Mouse (Mus musculus) hindbrain, embryonic 15.5 days (tissue): ENCODE results near the gene Gpn2. TPM values are rescaled to one million over a fixed set of nuclear protein-coding genes. Genes with fewer than 3 reads are reported as not detected.
A peak's percentile ranks its signal among the peaks of the same experiment; 100 is the strongest.

Source experiments
- ATAC-seq: fragments of 200-750 bp; cut with Nextera tagmentation; 2 replicates; pipeline ENCODE4 v1.8.0; 2017; ENCODE audit warnings: low read depth, moderate number of reproducible peaks, moderate TSS enrichment; ENCODE audit not compliant: low FRiP score
- H3K27ac ChIP-seq: fragments of 300-500 bp; sonication (generic); replicated peaks from 2 replicates; pipeline ENCODE4 v1.5.1; 2015; ENCODE audit warnings: mild to moderate bottlenecking, inconsistent platforms
- H3K27me3 ChIP-seq: fragments of 300-500 bp; sonication (generic); 2 replicates; pipeline ENCODE4 v1.6.1; 2015; ENCODE audit warnings: control low read depth, inconsistent platforms
- H3K36me3 ChIP-seq: fragments of 300-500 bp; sonication (generic); 2 replicates; pipeline ENCODE4 v1.6.1; 2015; ENCODE audit warnings: control low read depth, inconsistent platforms
- H3K4me1 ChIP-seq: fragments of 300-500 bp; sonication (generic); replicated peaks from 2 replicates; pipeline ENCODE4 v1.6.1; 2015; ENCODE audit warnings: control low read depth, inconsistent platforms
- H3K4me2 ChIP-seq: fragments of 300-500 bp; sonication (generic); 2 replicates; pipeline ENCODE4 v1.6.1; 2015; ENCODE audit warnings: moderate library complexity, mild to moderate bottlenecking, inconsistent platforms
- H3K4me3 ChIP-seq: fragments of 300-500 bp; sonication (generic); 2 replicates; pipeline ENCODE4 v1.5.1; 2015; ENCODE audit warnings: mild to moderate bottlenecking, inconsistent platforms
- H3K9ac ChIP-seq: fragments of 300-500 bp; sonication (generic); 2 replicates; pipeline ENCODE4 v1.6.1; 2015; ENCODE audit warnings: inconsistent platforms
- H3K9me3 ChIP-seq: fragments of 300-500 bp; sonication (generic); 2 replicates; pipeline ENCODE4 v1.6.1; 2016; ENCODE audit warnings: control low read depth, inconsistent platforms
- WGBS: fragments of 180-500 bp; shearing (Covaris S2); methylation state at CpG from one replicate; pipeline ENCODE4 v1.1.7; 2015; 5-methylcytosine and 5-hydroxymethylcytosine counted together
- polyA plus RNA-seq: library from polyadenylated mRNA; unstranded; fragments of >200 nt; fragmentation: Nextera tagmentation; extraction: Ambion mirVana; gene quantifications from 2 replicates; pipeline ENCODE4 v1.2.1, GENCODE M21; 2015

The Gpn2 gene
- polyA plus RNA-seq, 1 experiment from 2014 or later, result 17.6 TPM

GRCm38 (mm10) chr4:133627039-133627438, 42.9 kb downstream of the Gpn2 start:
- no peak overlapping the region for H3K4me2 ChIP-seq
- 83% methylated on average over 14 of the region's 14 CpGs for WGBS
- H3K9me3 ChIP-seq, result no peaks in the 10 kb centered on the region
- ATAC-seq, result no peak
- no peak overlapping the region for H3K27ac ChIP-seq
- H3K4me1 ChIP-seq, result peaks cover 26% of the 10 kb centered on the region
- peaks cover 16% of the 10 kb centered on the region; the same call in 1 of the 2 replicates for H3K36me3 ChIP-seq
- H3K9ac ChIP-seq, result no peak overlapping the region
- H3K27me3 ChIP-seq, result no peaks in the 10 kb centered on the region
- H3K4me3 ChIP-seq, result no peak overlapping the region

- Histone ChIP-seq H3K9ac (no peak overlapping the region), H3K9me3 (no peaks in the 10 kb centered on the region), H3K4me3 (no peak overlapping the region), H3K4me1 (peaks cover 33% of the 10 kb centered on the region), H3K36me3 (peaks cover 16% of the 10 kb centered on the region; the same call in 1 of the 2 replicates), H3K4me2 (no peak overlapping the region), H3K27ac (no peak overlapping the region), H3K27me3 (no peaks in the 10 kb centered on the region)
- WGBS, result 84% methylated on average over 2 of the region's 2 CpGs
- no peak for ATAC-seq
These were observed 44.4 kb downstream of the Gpn2 start for GRCm38 (mm10) chr4:133628517-133628916.

GRCm38 (mm10) chr4:133629191-133629590, 45.0 kb downstream of the Gpn2 start:
- Histone ChIP-seq H3K27me3 (no peaks in the 10 kb centered on the region), H3K4me3 (no peak overlapping the region), H3K4me1 (peaks cover 37% of the 10 kb centered on the region), H3K36me3 (peaks cover 16% of the 10 kb centered on the region; the same call in 1 of the 2 replicates), H3K9ac (no peak overlapping the region), H3K27ac (no peak overlapping the region), H3K9me3 (no peaks in the 10 kb centered on the region), H3K4me2 (no peak overlapping the region)
- ATAC-seq, result no peak
- 86% methylated on average over 7 of the region's 7 CpGs for WGBS

- Histone ChIP-seq H3K9me3 (no peaks in the 10 kb centered on the region), H3K4me1 (peaks cover 37% of the 10 kb centered on the region), H3K27ac (no peak overlapping the region), H3K9ac (no peak overlapping the region), H3K27me3 (no peaks in the 10 kb centered on the region), H3K4me2 (0 out of 2 replicates have a peak overlapping the region, but pooled peaks have one; percentile 16), H3K36me3 (peaks cover 14% of the 10 kb centered on the region; the same call in 1 of the 2 replicates), H3K4me3 (no peak overlapping the region)
- WGBS, result 89% methylated on average over 8 of the region's 8 CpGs
- ATAC-seq, result no peak
These were observed 46.3 kb downstream of the Gpn2 start for GRCm38 (mm10) chr4:133630326-133630920.

GRCm38 (mm10) chr4:133631071-133631768, 47.1 kb downstream of the Gpn2 start:
- Histone ChIP-seq H3K4me3 (no peak overlapping the region), H3K36me3 (peaks cover 8% of the 10 kb centered on the region; the same call in 1 of the 2 replicates), H3K4me2 (peak overlapping the region; percentile 68), H3K27ac (no peak overlapping the region), H3K9ac (no peak overlapping the region), H3K9me3 (no peaks in the 10 kb centered on the region), H3K4me1 (peaks cover 37% of the 10 kb centered on the region), H3K27me3 (no peaks in the 10 kb centered on the region)
- WGBS, result 84% methylated on average over 14 of the region's 14 CpGs
- no peak for ATAC-seq

- Histone ChIP-seq H3K4me2 (peak overlapping the region; percentile 68), H3K36me3 (peaks cover 2% of the 10 kb centered on the region; the same call in 1 of the 2 replicates), H3K4me1 (peaks cover 37% of the 10 kb centered on the region), H3K27ac (no peak overlapping the region), H3K27me3 (no peaks in the 10 kb centered on the region), H3K9me3 (no peaks in the 10 kb centered on the region), H3K4me3 (peak overlapping the region; percentile 74), H3K9ac (peak overlapping the region; percentile 77)
- ATAC-seq, result no peak
- 35% methylated on average over 9 of the region's 9 CpGs for WGBS
These were observed 47.7 kb downstream of the Gpn2 start for GRCm38 (mm10) chr4:133631769-133632411.

- no peaks in the 10 kb centered on the region for H3K27me3 ChIP-seq
- H3K36me3 ChIP-seq, result no peaks in the 10 kb centered on the region
- H3K9ac ChIP-seq, result peak overlapping the region; percentile 77
- peak overlapping the region; percentile 74 for H3K4me3 ChIP-seq
- peak overlapping the region; percentile 84 for H3K27ac ChIP-seq
- under 1% methylated on average over 33 of the region's 69 CpGs for WGBS
- peak overlapping the region; percentile 68 for H3K4me2 ChIP-seq
- H3K4me1 ChIP-seq, result peaks cover 37% of the 10 kb centered on the region
- ATAC-seq, result peak; percentile 46
- no peaks in the 10 kb centered on the region for H3K9me3 ChIP-seq
These were observed 48.5 kb downstream of the Gpn2 start for GRCm38 (mm10) chr4:133632483-133633327.

- peaks cover 37% of the 10 kb centered on the region for H3K4me1 ChIP-seq
- WGBS, result 21% methylated on average over 16 of the region's 47 CpGs
- peak overlapping the region; percentile 74 for H3K4me3 ChIP-seq
- H3K27ac ChIP-seq, result peak overlapping the region; percentile 84
- peak overlapping the region; percentile 77 for H3K9ac ChIP-seq
- H3K36me3 ChIP-seq, result no peaks in the 10 kb centered on the region
- H3K27me3 ChIP-seq, result no peaks in the 10 kb centered on the region
- peak overlapping the region; percentile 68 for H3K4me2 ChIP-seq
- H3K9me3 ChIP-seq, result no peaks in the 10 kb centered on the region
- peak; percentile 82 for ATAC-seq
These were observed 49.3 kb downstream of the Gpn2 start for GRCm38 (mm10) chr4:133633332-133634042.

- H3K4me3 ChIP-seq, result no peak overlapping the region
- H3K4me1 ChIP-seq, result peaks cover 37% of the 10 kb centered on the region
- 81% methylated on average over 5 of the region's 5 CpGs for WGBS
- no peak for ATAC-seq
- H3K9me3 ChIP-seq, result no peaks in the 10 kb centered on the region
- no peaks in the 10 kb centered on the region for H3K27me3 ChIP-seq
- H3K9ac ChIP-seq, result no peak overlapping the region
- H3K4me2 ChIP-seq, result no peak overlapping the region
- no peaks in the 10 kb centered on the region for H3K36me3 ChIP-seq
- H3K27ac ChIP-seq, result no peak overlapping the region
These were observed 49.9 kb downstream of the Gpn2 start for GRCm38 (mm10) chr4:133634043-133634410.
